Mouse (Mus musculus): ENCODE measurements around the gene Npsr1.

The Npsr1 gene

DNA sequence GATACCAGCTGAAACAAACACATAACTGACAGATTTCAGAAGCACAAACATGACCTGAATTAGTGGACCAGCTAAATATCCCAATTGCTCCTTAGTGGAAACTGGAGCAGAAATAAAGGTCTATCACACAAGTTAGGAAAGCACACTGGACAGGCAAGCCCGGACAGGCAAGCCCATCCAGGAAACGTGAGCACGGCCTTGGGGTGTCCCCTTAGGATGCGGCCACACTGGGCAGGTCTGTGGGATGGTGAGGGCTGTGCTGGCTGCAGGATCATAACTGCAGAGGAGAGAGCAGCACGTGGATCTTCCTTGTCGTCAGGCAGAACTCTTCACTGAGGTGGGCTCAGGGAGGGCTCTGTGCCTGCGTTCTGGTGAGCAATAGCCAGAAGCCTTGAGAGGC is at the start of gene Npsr1:
Gene Npsr1, plus strand, starts transcription at position 301 of the 400 bp plus-strand sequence.
- DNase-seq = no peak

GRCm38 (mm10) chr9:24051538-24051937 is 46.3 kb upstream of the Npsr1 start:
- DNase-seq = no peak

DNA sequence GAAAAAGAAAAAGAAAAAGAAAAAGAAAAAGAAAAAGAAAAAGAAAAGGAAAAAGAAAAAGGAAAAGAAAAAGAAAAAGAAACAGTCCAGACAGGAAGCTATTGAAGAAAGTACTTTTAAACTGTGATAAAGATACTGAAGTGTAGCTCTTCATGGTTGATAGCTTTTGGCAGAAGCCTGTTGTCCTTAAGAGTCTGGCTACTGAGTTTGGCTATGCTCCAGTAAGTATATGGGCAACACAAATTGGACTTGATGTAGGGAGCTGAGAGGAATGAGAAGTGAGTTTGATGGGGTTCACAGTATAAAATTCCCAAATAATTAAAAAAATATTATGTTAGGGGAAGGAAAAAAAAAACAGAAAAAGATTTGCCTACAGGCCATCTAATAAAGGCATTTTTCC is 34.5 kb upstream of the Npsr1 start:
- no peak for DNase-seq

- DNase-seq = no peak
These were observed 26.1 kb upstream of the Npsr1 start for GRCm38 (mm10) chr9:24071664-24072063.

DNA sequence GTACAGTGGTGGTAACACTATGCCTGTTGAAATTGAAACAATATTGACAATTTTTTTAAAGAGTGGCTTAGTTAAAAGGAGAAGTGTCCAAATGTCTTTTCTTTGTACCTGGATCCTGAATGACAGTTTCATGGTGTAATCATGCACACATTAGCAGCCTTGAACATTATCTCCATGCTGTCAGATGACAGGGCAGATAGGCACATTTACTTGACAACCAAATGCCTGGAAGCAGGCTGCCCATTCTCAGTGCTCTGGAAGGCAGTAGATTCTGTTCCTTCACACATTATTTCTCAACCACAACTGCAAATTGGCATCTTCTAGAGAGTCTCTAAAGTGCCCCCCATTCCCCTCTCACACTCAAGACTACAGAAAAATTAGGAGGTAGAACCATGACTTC is 20.2 kb upstream of the Npsr1 start:
- no peak for DNase-seq

DNA sequence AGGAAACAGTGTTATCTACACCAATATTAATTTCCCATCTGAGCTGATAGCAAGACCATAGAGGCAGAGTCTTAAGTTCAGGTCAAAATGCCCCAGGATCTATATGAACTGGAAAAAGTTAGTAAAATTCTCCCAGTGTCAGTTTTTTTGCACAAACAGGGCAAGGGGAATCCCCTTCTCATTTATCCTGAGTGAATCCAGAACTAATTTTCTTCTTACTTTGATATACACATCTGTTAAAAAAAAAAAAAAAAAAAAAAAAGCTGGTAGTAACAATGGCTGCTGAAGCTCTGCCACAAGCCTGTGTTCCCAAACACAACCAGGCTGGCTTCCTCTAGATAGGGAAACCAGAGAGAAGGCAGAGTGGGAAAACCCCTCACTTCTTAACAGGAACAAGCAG is 5.9 kb upstream of the Npsr1 start:
- no peak for DNase-seq

GRCm38 (mm10) chr9:24098526-24098925 is 730 bp downstream of the Npsr1 start:
- DNase-seq = no peak

- no peak for DNase-seq
These were observed 1.8 kb downstream of the Npsr1 start for GRCm38 (mm10) chr9:24099631-24100030.

DNA sequence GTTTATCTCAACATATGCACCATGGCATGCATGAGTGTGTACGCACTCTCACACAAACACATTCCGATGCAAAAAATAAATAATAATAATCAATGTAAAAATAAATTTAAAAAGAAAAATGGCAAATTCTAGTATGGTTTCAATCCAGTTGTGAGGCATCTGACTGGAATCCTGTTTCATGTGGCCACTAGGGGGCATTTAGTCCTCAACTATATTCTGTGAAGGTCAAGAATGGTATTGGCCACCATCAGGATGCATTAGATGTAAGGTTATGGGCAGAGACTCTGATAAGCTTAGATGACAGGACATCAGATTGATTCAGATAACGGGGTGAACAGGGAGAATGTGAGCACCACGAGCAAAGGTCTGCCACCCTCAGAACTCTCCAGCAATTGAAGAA is 21.6 kb downstream of the Npsr1 start:
- peak; percentile 35 for DNase-seq

DNA sequence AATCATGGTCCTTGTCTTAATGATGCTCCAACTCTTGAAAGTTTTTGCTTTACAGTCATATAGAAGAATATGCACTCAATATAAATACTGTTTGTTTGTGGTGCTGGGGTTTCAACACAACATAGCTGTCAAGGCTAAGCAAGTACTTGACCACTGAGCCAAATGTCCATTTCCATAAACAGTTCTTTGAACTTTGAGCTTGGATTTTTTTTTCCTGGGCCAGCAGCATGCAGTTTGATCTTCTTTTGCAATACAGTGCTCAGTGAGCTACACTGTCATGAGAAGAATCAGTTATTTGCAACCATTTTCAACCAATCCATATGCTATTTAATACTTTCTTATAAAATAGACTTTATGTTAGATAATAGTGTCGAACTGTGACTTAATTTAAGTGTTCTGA is 35.3 kb downstream of the Npsr1 start:
- no peak for DNase-seq

DNA sequence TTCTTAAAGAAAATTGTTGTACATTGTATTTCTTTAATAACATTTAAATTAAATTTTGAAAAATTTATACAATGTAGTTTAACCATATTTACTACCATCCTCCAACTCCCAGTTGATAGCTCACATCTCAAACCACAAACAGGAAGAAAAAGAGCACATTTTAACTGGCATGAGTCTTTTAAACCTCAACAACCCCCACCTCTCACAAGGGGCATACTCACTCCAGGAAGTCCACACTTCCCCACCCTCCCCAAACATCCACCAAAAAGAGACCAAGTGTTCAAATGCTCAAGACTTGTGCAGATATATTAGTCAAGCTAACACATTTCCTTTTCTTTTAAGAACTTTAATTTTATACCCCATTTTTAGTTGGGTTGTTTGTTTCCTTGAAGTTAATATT is 38.6 kb downstream of the Npsr1 start:
- no peak for DNase-seq

GRCm38 (mm10) chr9:24144341-24144740 is 46.5 kb downstream of the Npsr1 start:
- DNase-seq = no peak

DNA sequence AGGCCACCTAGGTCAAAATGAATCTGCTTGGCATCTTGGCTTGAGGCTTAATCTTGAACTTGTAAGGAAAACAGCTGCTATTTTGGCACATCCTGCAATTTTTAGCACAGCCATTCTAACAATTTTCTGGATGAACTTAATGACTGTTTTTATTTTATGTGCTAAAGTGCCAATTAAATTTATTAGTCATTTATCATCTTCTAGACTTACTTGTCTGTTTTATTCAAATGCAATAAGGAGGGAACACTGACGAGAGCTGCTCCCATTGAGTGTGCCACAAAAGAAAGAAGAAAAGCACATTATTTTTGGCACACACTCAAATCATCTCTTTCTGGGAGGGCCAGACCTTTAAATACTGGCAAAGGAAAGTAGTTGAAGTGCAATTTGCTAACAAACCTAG is 59.4 kb downstream of the Npsr1 start:
- no peak for DNase-seq

DNA sequence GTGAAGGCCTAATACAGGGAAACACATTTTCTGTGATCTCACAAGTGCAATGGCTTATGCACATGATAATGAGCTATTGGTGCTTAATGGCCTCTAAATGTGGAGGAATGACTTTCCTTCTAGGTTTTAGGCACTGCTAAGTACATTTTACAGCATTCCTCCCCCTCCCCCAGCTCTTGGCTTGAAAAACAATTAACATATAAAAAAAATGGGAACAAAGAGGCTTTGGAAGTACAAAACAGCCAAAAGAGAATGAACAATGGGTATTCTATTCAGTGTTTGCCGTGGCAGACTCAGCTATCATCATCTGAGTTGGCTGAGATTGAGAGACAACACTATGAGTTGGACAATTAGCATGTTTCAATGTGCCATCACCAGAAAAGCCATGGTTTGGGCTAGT is 62.6 kb downstream of the Npsr1 start:
- DNase-seq = no peak

DNA sequence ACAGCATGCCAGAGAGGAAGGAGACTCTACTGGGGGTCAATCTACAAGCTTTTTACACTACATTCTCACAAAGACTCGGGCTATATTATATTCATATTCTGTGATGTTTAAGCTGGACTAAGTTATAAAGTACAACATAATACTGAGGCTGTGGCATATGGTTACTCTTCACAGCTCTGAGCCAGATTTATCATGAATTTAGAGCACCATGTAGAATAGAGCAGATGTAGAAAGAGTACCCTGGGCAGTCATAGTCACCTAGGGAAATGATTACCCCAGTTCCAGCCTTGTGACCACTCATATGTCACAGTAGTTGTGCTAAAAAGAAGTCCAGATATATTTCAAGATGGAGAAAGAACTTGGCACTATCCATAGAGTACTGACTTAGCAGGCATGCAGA is 70.7 kb downstream of the Npsr1 start:
- no peak for DNase-seq

DNA sequence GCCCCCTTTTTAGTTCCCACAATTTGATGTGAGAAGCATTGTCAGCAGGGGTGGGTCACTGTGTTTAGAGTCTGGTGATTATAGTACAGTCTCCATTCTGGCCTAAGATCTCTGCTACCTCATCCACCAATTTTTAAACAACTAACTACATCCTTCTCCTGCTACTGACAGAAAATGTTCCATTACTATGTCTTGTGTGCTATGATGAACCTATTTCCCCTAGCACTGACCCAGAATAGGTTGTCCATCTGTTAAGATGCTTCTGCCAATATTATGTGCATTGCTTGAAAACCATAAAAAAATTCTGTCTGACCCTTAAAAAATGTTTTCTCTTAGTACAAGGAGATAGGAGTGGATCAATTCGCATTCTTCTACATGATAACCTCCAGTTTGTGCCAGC is 72.9 kb downstream of the Npsr1 start:
- no peak for DNase-seq

DNA sequence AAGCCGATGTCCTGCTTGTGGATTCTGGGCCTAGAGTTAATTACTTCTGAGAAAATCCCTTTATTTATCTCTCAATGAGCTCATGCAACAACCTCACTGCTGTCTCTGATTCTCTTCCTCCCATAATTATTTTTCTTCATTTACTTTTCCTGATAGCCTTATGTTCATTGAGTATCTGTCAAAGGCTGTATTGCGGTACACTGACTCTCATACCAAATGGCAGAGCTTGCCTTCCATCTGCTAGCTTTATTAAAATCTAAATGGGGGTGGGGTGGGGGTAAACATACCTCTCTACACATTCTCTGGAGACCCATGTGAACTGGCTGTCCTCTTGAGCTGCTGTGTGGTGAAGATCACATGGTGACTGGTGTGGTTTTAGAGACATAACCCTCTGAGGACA is 80.9 kb downstream of the Npsr1 start:
- DNase-seq = no peak

- no peak for DNase-seq
These were observed 83.1 kb downstream of the Npsr1 start for GRCm38 (mm10) chr9:24180926-24181325.

- DNase-seq = no peak
These were observed 88.5 kb downstream of the Npsr1 start for GRCm38 (mm10) chr9:24186289-24186688.

- DNase-seq = no peak
These were observed 91.9 kb downstream of the Npsr1 start for GRCm38 (mm10) chr9:24189511-24190260.

GRCm38 (mm10) chr9:24190261-24190588 is 92.4 kb downstream of the Npsr1 start:
- DNase-seq = no peak

GRCm38 (mm10) chr9:24198254-24198653 is 100.5 kb downstream of the Npsr1 start:
- DNase-seq = no peak

DNA sequence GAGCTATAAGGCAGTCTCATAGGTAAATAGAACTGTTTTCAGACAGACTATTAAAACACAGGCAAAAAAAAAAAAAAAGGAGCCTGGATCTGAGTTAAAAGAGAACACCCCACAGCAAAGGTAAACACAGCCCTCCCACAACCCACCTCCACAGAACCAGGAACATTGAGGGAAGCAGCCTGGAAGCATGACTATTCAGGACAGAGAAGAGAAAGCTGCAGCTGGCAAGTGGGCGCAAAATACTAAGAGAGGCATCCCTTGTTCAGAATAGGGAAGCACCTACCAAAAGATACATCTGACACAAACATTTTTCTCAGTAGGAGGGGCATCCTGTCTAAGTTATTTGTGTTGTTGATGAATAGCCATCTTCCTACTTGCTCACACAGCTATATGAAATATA is 113.8 kb downstream of the Npsr1 start:
- DNase-seq = no peak

DNA sequence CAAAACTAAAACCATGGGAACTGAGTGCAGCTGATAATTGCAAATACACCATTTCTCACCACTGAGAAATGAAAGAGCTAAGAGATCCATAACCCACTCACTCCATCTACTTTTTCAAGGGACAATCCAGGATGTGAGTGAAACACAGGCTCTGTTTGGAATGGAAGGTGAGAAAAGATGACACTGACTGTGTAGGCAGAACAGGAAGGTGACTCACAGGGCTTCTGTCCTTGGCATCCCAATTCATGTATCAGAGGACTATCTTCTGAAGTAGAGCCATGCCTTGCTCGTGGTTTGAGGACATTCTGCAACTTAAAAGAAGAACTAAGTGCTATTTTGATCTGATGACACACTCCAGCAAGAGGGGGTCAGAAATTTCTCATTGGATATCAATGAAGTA is 119.9 kb downstream of the Npsr1 start:
- DNase-seq = no peak

DNA sequence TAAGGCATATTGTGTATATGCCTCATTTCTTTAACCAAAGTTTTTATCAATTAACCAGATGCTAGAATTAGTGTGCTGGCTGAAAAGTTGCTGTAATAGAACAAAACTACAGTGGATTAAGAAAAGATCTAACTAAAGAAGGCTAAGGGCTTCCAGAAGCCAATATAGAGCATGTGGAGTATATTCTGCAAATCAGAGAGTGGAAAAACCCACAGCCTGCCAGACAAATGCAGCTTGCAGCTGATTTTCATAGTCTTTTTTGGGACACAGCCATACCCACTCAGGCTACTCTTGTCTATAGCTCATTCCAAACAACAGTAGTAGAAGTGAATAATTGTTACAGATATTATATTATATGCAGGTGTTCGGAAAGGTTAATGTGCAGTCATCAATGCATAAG is 138.7 kb downstream of the Npsr1 start:
- no peak for DNase-seq

DNA sequence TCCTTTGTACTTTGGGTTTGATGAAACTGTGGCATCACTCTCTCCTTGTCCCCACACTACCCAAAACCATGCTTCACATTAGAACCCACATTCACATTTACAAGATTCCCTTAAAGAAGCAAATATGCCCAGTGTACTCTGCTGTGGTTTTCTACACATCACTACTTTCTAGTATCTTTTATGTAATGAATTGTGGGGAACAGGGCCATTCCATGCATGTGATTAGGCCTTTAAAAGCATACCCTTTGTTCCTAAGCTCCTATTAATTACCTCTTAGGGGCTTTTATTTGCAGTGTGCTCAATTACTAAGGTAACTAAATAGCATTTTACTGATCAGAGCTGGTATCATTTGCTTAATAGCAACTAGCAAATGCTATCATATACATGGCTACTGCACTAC is 149.8 kb downstream of the Npsr1 start:
- no peak for DNase-seq

Measured in lung, postnatal 14 days (tissue).